Mouse (Mus musculus): ENCODE results near the gene Ccdc86. TPM values are rescaled to one million over a fixed set of nuclear protein-coding genes. Genes with fewer than 3 reads are reported as not detected.

The Ccdc86 gene
- polyA plus RNA-seq (2017; shearing (Covaris generic)), result 19.4 TPM

DNA sequence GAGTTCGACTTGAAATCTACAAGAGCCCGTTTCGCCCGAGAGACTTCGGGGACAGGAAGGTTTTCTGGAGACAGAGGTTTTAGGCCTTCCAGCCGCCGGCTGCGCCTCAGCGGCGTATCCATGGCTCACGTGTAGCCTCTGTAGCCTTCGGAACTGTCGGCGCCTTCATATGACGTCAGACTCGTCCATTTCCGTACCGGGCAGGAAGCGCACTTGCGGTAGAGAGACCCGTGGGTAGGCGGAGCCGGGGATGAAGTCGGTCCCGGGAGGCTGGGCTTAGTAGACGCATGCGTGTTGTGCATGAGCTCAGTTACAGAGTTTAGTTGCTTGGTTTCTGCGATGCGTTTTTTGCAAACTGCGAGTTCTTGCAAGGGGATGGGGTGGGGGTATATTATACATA lies at the start of gene Ccdc86:
TSS of gene Ccdc86 (minus strand) at position 155 of the 400 bp plus-strand sequence.

DNA sequence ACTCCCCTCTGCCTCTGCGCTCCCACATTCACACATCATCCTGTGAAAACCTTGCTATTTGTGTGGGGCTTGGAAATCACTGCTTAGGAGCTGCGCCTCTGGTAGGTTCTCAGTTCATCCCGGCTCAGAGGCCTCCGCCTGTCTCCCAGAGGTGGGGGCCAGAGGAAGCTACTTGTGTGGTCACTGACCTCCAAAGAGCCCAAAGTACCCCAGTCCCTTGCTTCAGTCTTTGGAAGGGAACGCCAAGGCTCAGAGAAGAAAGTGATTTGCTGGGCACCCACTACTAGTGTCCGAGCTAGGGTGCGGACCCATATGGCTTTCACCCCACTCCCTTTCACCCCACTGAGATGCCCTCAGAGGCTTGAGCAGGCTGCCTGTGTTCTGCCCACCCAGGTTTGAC lies 44.1 kb upstream of the Ccdc86 start, which contains the start of gene Ms4a15:
TSS of gene Ms4a15 (minus strand) at position 101 of the 400 bp plus-strand sequence.

DNA sequence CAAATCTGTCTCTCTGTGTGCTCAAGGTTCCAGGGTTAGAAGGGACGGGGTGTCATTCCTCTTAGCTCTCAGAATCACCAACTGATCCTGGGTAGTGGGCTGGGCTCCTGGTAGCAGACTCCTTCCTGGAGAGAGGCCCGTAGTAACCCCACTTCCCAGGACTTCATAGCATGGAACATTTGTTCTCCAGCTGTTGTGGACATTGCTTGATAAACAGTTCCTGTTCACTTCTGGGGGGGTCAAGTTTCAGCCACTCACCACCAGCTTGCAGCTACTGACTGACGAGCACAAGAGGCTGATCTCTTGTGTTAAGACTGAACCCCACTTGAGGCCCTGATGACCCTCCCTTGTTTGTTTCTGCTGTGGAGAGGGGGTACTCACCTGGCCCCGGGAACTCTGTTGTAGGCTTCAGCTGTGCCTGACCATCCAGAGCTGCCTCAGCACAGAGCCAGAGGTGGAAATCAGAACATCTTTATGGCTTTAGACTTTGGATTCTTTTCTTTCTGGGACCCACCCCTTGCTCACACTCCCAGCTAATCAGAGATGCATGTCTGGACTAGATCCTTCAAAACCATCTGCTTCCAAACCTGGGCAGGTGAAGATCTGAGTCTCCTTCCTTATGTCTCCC lies 25.3 kb upstream of the Ccdc86 start, which contains the start of gene Ms4a10:
TSS of gene Ms4a10 (minus strand) at position 433 of the 628 bp plus-strand sequence.

DNA sequence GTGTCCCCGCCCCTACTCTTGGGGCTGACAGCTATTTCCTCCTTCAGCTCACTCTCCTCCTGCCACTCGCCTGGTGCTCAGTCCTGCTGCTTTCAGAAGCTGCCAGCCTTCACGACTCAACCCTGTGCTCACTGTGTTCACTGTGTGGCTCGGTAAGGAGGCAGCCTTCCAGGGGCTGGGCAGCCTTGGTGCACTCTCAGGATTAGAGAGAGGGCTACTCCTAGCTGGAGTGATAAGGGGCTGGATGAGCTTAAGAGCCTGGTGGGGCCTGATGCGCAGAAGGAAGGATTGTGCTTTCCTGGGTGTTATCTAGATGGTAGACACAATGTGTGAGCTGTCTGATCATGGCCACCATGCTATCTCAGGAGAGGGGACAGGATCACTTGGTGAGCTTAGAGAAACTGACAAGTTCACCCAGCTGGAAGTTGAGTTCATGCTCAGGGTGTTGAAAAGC lies 11.9 kb downstream of the Ccdc86 start, which contains the start of gene Ptgdr2:
TSS of gene Ptgdr2 (plus strand) at position 51 of the 454 bp plus-strand sequence.

DNA sequence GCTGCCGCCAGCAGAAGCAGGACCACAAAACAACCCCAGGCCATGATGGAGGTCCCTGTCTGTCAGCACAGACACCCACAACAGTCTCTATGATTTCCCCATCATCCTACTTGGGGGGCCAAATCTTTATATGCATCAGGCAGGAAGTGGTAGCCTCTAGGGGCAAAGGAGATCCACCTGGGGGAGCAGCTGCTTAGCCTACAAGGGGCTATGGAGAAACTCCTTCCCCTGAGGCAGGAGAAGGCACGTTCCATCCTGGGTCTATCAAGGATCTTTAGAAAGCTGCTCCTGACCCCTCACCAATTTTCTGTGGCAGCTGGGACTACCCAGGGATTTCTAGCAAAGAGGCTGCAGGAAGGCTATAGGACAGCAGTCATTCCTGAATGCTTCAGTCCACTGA lies 28.5 kb downstream of the Ccdc86 start, which contains the start of gene Zp1:
TSS of gene Zp1 (minus strand) at position 101 of the 400 bp plus-strand sequence.

DNA sequence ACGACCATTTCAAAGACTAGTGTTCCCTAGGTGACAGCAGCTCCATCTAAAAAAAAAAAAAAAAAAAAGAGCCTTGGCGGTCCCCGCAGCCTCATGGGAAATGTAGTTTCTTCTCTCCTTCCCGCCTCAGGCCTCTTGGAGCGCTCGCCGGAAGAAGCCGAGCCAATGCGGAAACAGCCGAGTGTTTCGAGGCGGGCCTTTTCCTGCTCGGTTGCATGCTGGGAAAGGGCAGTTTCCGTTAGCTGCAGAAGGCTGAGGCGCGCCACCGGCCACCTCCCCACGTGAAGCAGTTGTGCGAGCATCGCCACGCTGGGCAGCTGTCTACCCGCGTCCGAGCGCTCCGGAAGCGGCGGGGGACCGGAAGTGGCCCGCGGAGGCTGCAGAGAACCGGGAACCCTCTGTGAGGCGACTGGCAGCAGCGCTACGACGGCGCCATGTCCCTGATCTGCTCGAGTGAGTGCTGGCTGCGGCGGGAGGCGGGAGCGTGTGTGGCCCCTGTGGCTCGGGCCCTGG lies 54.0 kb downstream of the Ccdc86 start, which contains the start of gene Prpf19:
TSS of gene Prpf19 (plus strand) at position 216 of the 513 bp plus-strand sequence.

Other genes starting within 250 kb of the Ccdc86 start
- 647 TPM for gene Cd5, start 210.3 kb downstream of the Ccdc86 start, polyA plus RNA-seq (2017; shearing (Covaris generic))
- gene Cd6, start 119.2 kb downstream of the Ccdc86 start, polyA plus RNA-seq (2017; shearing (Covaris generic)), result 665 TPM
- 0.50 TPM for gene Slc15a3, start 109.5 kb downstream of the Ccdc86 start, polyA plus RNA-seq (2017; shearing (Covaris generic))
- gene Tmem132a, start 79.3 kb downstream of the Ccdc86 start, polyA plus RNA-seq (2017; shearing (Covaris generic)), result 0.56 TPM
- gene Tmem109, start 67.3 kb downstream of the Ccdc86 start, polyA plus RNA-seq (2017; shearing (Covaris generic)), result 53.6 TPM
- 103 TPM for gene Prpf19, start 54.0 kb downstream of the Ccdc86 start, polyA plus RNA-seq (2017; shearing (Covaris generic))
- gene Zp1, start 28.6 kb downstream of the Ccdc86 start, polyA plus RNA-seq (2017; shearing (Covaris generic)), result not detected
- gene Ptgdr2, start 12.1 kb downstream of the Ccdc86 start, polyA plus RNA-seq (2017; shearing (Covaris generic)), result 0.10 TPM
- not detected for gene Ms4a10, start 25.4 kb upstream of the Ccdc86 start, polyA plus RNA-seq (2017; shearing (Covaris generic))
- 0.13 TPM for gene Ms4a15, start 44.0 kb upstream of the Ccdc86 start, polyA plus RNA-seq (2017; shearing (Covaris generic))
- not detected for gene Ms4a18, start 68.8 kb upstream of the Ccdc86 start, polyA plus RNA-seq (2017; shearing (Covaris generic))
- gene Ms4a8a, start 131.8 kb upstream of the Ccdc86 start, polyA plus RNA-seq (2017; shearing (Covaris generic)), result 0.37 TPM
- gene 1700017D01Rik, start 181.6 kb upstream of the Ccdc86 start, polyA plus RNA-seq (2017; shearing (Covaris generic)), result not detected
- gene 1700025F22Rik, start 216.1 kb upstream of the Ccdc86 start, polyA plus RNA-seq (2017; shearing (Covaris generic)), result not detected
- not detected for gene Ms4a13, start 247.5 kb upstream of the Ccdc86 start, polyA plus RNA-seq (2017; shearing (Covaris generic))